Mouse (Mus musculus) erythroblast, embryonic 14.5 days (primary cell): Measurements from ENCODE around the gene P3h1. TPM values are rescaled to one million over a fixed set of nuclear protein-coding genes. Genes with fewer than 3 reads are reported as not detected.

Experiments used
- H3K27me3 ChIP-seq: 2 replicates; pipeline ENCODE4 v1.6.1; 2012; ENCODE audit warnings: inconsistent platforms; ENCODE audit not compliant: control insufficient read depth
- H3K36me3 ChIP-seq: 2 replicates; pipeline ENCODE4 v1.6.1; 2012; ENCODE audit warnings: mild to moderate bottlenecking, inconsistent platforms; ENCODE audit not compliant: control insufficient read depth
- H3K4me1 ChIP-seq: 2 replicates; pipeline ENCODE4 v1.6.1; 2012; ENCODE audit warnings: inconsistent platforms; ENCODE audit not compliant: control insufficient read depth
- H3K4me3 ChIP-seq: replicated peaks from 2 replicates; pipeline ENCODE3; 2012; ENCODE audit warnings: moderate library complexity, mild to moderate bottlenecking, inconsistent platforms
- H3K9me3 ChIP-seq: 2 replicates; pipeline ENCODE4 v1.6.1; 2012; ENCODE audit warnings: low read length, inconsistent platforms, mixed read lengths; ENCODE audit not compliant: control insufficient read depth
- GATA1 ChIP-seq: IDR thresholded peaks from 2 replicates; pipeline ENCODE4 v1.6.1; 2012; ENCODE audit warnings: low read length, inconsistent platforms, mixed read lengths
- TAL1 ChIP-seq: IDR thresholded peaks from 3 replicates; pipeline ENCODE4 v1.6.1; 2012; ENCODE audit warnings: low read length, inconsistent platforms, mixed read lengths
- polyA plus RNA-seq: library from polyadenylated mRNA; stranded (reverse); fragments of >175 nt; gene quantifications from 2 replicates; pipeline ENCODE4 v1.2.3, GENCODE M21; 2012

P3h1 gene
- polyA plus RNA-seq, 1 experiment, result 0.17 TPM

GRCm38 (mm10) chr4:119194909-119195581 is 37.7 kb upstream of the P3h1 start, which contains the start of gene Svbp:
Svbp (plus strand) TSS chr4:119195306.
- Histone ChIP-seq H3K4me1 (peaks cover 91% of the 10 kb centered on the region), H3K36me3 (peaks cover 36% of the 10 kb centered on the region), H3K27me3 (no peaks in the 10 kb centered on the region), H3K9me3 (no peaks in the 10 kb centered on the region), H3K4me3 (peak within 1 kb of the TSS; percentile 73)
- TF ChIP-seq TAL1, result no peak
- no peak for TF ChIP-seq GATA1

DNA sequence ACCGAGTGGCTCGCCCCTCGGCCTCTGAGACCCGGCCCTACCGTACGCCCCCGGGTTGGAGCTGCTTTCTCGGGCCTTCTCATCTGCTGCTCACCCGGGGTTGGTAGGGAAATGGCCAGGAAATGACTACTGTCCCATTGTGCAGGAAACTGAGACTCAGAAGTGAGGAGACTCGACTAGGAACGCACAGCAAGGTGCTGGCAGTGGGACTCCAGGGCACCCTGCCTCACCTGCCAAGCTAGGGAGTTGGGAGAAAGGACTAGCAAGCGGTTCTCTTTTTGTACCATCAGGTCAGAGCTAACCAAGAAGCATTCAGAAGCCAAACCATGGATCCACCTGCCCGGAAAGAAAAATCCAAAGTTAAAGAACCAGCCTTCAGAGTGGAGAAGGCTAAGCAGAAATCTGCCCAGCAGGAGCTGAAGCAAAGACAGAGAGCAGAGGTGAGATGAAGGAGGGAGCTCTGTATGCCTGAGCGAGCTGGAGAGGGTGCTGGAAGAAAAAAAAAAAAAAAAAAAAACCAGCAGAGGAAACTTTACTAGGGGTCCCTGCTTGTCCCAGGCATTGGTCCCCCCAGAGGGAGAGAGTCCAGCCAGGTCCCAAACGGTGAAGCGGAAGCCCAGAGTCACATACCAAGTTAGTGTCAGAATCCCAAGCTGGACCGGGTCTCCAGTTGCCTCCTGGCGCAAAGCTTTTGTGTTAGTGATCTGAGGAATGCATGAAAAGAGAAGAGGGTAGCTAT is 37.0 kb upstream of the P3h1 start:
- Histone ChIP-seq H3K4me1 (peaks cover 88% of the 10 kb centered on the region), H3K36me3 (peaks cover 41% of the 10 kb centered on the region), H3K4me3 (peak overlapping the region; percentile 73), H3K27me3 (no peaks in the 10 kb centered on the region), H3K9me3 (no peaks in the 10 kb centered on the region)
- TF ChIP-seq GATA1, result no peak
- no peak for TF ChIP-seq TAL1

DNA sequence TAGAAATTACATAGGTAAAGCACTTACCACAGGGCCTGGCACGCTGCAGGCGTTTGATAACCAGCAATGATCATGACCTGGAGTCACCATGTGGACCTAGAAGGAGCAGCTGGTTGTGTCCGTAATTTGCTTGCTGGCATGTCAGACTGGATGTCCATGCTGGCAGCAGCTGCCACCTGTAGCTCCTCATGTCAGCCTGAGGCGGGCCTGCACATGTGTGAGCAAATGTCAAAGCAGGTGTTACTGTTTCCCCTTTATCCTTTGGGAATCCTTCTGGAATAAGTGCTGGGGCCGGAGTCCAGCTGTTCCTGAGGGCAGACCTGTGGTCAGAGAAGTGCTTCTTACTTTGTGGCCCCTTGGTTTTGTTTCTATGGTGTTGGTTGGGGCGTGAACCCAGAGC is 34.6 kb upstream of the P3h1 start:
- Histone ChIP-seq H3K4me3 (peak overlapping the region; percentile 40), H3K4me1 (peaks cover 74% of the 10 kb centered on the region), H3K36me3 (peaks cover 63% of the 10 kb centered on the region)

DNA sequence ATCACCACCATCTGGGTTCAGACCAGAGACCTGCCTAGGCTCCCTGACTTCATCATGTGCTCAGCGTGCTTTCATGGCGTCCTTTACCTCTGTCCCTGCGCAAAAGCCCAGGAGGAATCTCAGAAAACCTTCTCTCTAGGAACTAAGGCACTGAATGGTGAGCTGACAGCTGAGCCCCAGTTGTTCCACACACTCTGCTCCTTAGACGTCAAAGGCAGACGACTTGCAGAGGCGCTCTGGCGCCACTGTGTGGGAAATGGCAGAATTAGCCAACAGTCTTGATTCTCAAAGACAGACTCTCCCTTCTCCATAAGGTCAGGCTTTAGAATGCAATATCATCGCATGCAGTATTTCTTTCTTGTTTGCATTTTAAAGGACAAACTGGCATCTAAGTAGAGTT is 28.0 kb upstream of the P3h1 start:
- TF ChIP-seq TAL1, result no peak
- TF ChIP-seq GATA1, result no peak
- Histone ChIP-seq H3K36me3 (peaks cover 31% of the 10 kb centered on the region), H3K27me3 (peaks cover 2% of the 10 kb centered on the region; the same call in 1 of the 2 replicates), H3K4me1 (peaks cover 22% of the 10 kb centered on the region), H3K9me3 (no peaks in the 10 kb centered on the region), H3K4me3 (no peak overlapping the region)

More for the DNA sequence above, 34.6 kb upstream of the P3h1 start:
- TF ChIP-seq GATA1 (no peak), TAL1 (no peak)
- H3K27me3 ChIP-seq, result no peaks in the 10 kb centered on the region
- no peaks in the 10 kb centered on the region for H3K9me3 ChIP-seq

GRCm38 (mm10) chr4:119216667-119217066 is 16.0 kb upstream of the P3h1 start:
- Histone ChIP-seq H3K4me3 (no peak overlapping the region), H3K27me3 (peaks cover 31% of the 10 kb centered on the region), H3K9me3 (no peaks in the 10 kb centered on the region), H3K4me1 (no peaks in the 10 kb centered on the region; the same call in 1 of the 2 replicates), H3K36me3 (no peaks in the 10 kb centered on the region)
- TF ChIP-seq GATA1 (no peak), TAL1 (no peak)

GRCm38 (mm10) chr4:119218169-119218568 is 14.5 kb upstream of the P3h1 start, which contains the start of gene Tmem269:
Tmem269 (minus strand) TSS chr4:119218217.
- peaks cover 31% of the 10 kb centered on the region for H3K27me3 ChIP-seq
- H3K36me3 ChIP-seq, result no peaks in the 10 kb centered on the region
- no peak within 1 kb of the TSS for H3K4me3 ChIP-seq
- peaks cover 8% of the 10 kb centered on the region for H3K4me1 ChIP-seq
- H3K9me3 ChIP-seq, result no peaks in the 10 kb centered on the region
- TF ChIP-seq GATA1 (no peak), TAL1 (no peak)

GRCm38 (mm10) chr4:119223696-119224095 is 9.0 kb upstream of the P3h1 start:
- Histone ChIP-seq H3K36me3 (peaks cover 46% of the 10 kb centered on the region), H3K27me3 (peaks cover 2% of the 10 kb centered on the region; the same call in 1 of the 2 replicates), H3K4me1 (peaks cover 42% of the 10 kb centered on the region), H3K9me3 (no peaks in the 10 kb centered on the region), H3K4me3 (no peak overlapping the region)
- no peak for TF ChIP-seq GATA1
- no peak for TF ChIP-seq TAL1

- Histone ChIP-seq H3K4me3 (no peak overlapping the region), H3K9me3 (no peaks in the 10 kb centered on the region), H3K4me1 (peaks cover 42% of the 10 kb centered on the region), H3K36me3 (peaks cover 46% of the 10 kb centered on the region), H3K27me3 (no peaks in the 10 kb centered on the region)
- TF ChIP-seq GATA1 (no peak), TAL1 (no peak)
Measured at GRCm38 (mm10) chr4:119224534-119224933, 8.2 kb upstream of the P3h1 start.

GRCm38 (mm10) chr4:119225719-119226118 is 7.0 kb upstream of the P3h1 start:
- H3K4me3 ChIP-seq, result no peak overlapping the region
- no peaks in the 10 kb centered on the region for H3K9me3 ChIP-seq
- H3K36me3 ChIP-seq, result peaks cover 46% of the 10 kb centered on the region
- H3K27me3 ChIP-seq, result no peaks in the 10 kb centered on the region
- H3K4me1 ChIP-seq, result peaks cover 46% of the 10 kb centered on the region
- TF ChIP-seq TAL1 (no peak), GATA1 (no peak)
